Mouse (Mus musculus) CH12.LX (cell line): Measurements from ENCODE around the gene Med20. TPM values are rescaled to one million over a fixed set of nuclear protein-coding genes. Genes with fewer than 3 reads are reported as not detected.
"Not testable (repeated sequence)": the region's sequence is repeated elsewhere in the genome, so short reads cannot be mapped to it uniquely, and the experiment has no call there.

Experiments used
- DNase-seq: peaks from one replicate; pipeline ENCODE4 v3.0.0-alpha.2; 2013; ENCODE audit errors: extremely low read depth
- H3K27ac ChIP-seq: 2 replicates; pipeline ENCODE4 v1.5.1; 2012; ENCODE audit warnings: low read depth, mild to moderate bottlenecking, control low read depth, moderate library complexity; ENCODE audit not compliant: insufficient read depth
- H3K27me3 ChIP-seq: replicated peaks from 2 replicates; pipeline ENCODE3; 2012; ENCODE audit warnings: inconsistent platforms
- H3K36me3 ChIP-seq, 2 experiments: replicated peaks in 1 of 2; 2 replicates each; pipeline versions ENCODE3 to v1.6.1; 2012; ENCODE audit warnings: inconsistent platforms in 1 of 2, low read length in 1 of 2, mild to moderate bottlenecking in 1 of 2, mixed read lengths in 1 of 2, moderate library complexity in 1 of 2; ENCODE audit not compliant: control insufficient read depth in 1 of 2, insufficient read depth in 1 of 2
- H3K4me1 ChIP-seq, 2 experiments: 2 replicates each; pipeline ENCODE4 v1.6.1; 2012; ENCODE audit warnings: inconsistent platforms in 1 of 2, moderate library complexity in 1 of 2; ENCODE audit not compliant: insufficient read depth in 2 of 2, control insufficient read depth in 1 of 2
- H3K4me2 ChIP-seq: 2 replicates; pipeline ENCODE4 v1.6.1; 2012; ENCODE audit warnings: low read depth, mild to moderate bottlenecking, control low read depth; ENCODE audit not compliant: poor library complexity, insufficient read depth, severe bottlenecking
- H3K4me3 ChIP-seq, 3 experiments: fragments of 150-350 bp in 1 of 3; sonication (generic) in 1 of 3; replicated peaks in 1 of 3; 2 replicates each; pipeline versions ENCODE3 to v1.5.1; 2011 to 2012; ENCODE audit warnings: low read depth in 2 of 3, low read length in 2 of 3, mild to moderate bottlenecking in 2 of 3, moderate library complexity in 2 of 3, control low read depth in 1 of 3, improper control_type of control experiment in 1 of 3, inconsistent platforms in 1 of 3, mixed read lengths in 1 of 3; ENCODE audit not compliant: poor library complexity in 1 of 3
- H3K79me2 ChIP-seq: replicated peaks from 2 replicates; pipeline ENCODE4 v1.6.1; 2012; ENCODE audit warnings: mild to moderate bottlenecking, moderate library complexity; ENCODE audit not compliant: control insufficient read depth, poor library complexity, insufficient read depth, severe bottlenecking; ENCODE audit errors: extremely low read depth
- H3K9ac ChIP-seq: 2 replicates; pipeline ENCODE4 v1.6.1; 2012; ENCODE audit warnings: low read depth, mild to moderate bottlenecking, control low read depth, moderate library complexity; ENCODE audit not compliant: insufficient read depth
- H3K9me3 ChIP-seq: replicated peaks from 2 replicates; pipeline ENCODE3; 2012; ENCODE audit warnings: low read length, inconsistent platforms, mixed read lengths
- CHD2 ChIP-seq: IDR thresholded peaks from 2 replicates; pipeline ENCODE4 v1.6.1; 2011; ENCODE audit warnings: low read length, improper control_type of control experiment
- CTCF ChIP-seq, 2 experiments: IDR thresholded peaks in 1 of 2; conservative IDR thresholded peaks in 1 of 2; 2 replicates each; pipeline ENCODE4 v1.5.1; 2011 to 2012; ENCODE audit warnings: low read depth in 2 of 2, low read length in 2 of 2, improper control_type of control experiment in 1 of 2, inconsistent platforms in 1 of 2, mild to moderate bottlenecking in 1 of 2, moderate library complexity in 1 of 2
- EP300 ChIP-seq: IDR thresholded peaks from 2 replicates; pipeline ENCODE4 v1.6.1; 2011; ENCODE audit warnings: low read length, improper control_type of control experiment
- GABPA ChIP-seq: IDR thresholded peaks from 2 replicates; pipeline ENCODE4 v1.6.1; 2012; ENCODE audit warnings: low read depth, low read length, improper control_type of control experiment, inconsistent platforms; ENCODE audit not compliant: insufficient replicate concordance
- HCFC1 ChIP-seq: IDR thresholded peaks from 2 replicates; pipeline ENCODE4 v1.6.1; 2012; ENCODE audit warnings: low read depth, mild to moderate bottlenecking, inconsistent platforms, low read length, improper control_type of control experiment
- JUN ChIP-seq: IDR thresholded peaks from 2 replicates; pipeline ENCODE4 v1.6.1; 2011; ENCODE audit warnings: low read depth, mild to moderate bottlenecking, low read length, improper control_type of control experiment, moderate library complexity; ENCODE audit not compliant: insufficient read depth
- MAZ ChIP-seq: IDR thresholded peaks from 2 replicates; pipeline ENCODE4 v1.6.1; 2012; ENCODE audit warnings: low read depth, mild to moderate bottlenecking, inconsistent platforms, low read length, improper control_type of control experiment, moderate library complexity
- MEF2A ChIP-seq: IDR thresholded peaks from 2 replicates; pipeline ENCODE4 v1.6.1; 2014; ENCODE audit warnings: low read depth, mild to moderate bottlenecking, inconsistent platforms, low read length, improper control_type of control experiment, borderline replicate concordance
- MYC ChIP-seq: IDR thresholded peaks from 2 replicates; pipeline ENCODE4 v1.6.1; 2011; ENCODE audit warnings: low read depth, mild to moderate bottlenecking, improper control_type of control experiment, low read length
- NELFE ChIP-seq: IDR thresholded peaks from 2 replicates; pipeline ENCODE4 v1.6.1; 2011; ENCODE audit warnings: low read depth, low read length, improper control_type of control experiment
- PAX5 ChIP-seq: IDR thresholded peaks from 2 replicates; pipeline ENCODE4 v1.6.1; 2012; ENCODE audit warnings: low read length, inconsistent platforms, mixed read lengths
- POLR2A ChIP-seq: IDR thresholded peaks from 2 replicates; pipeline ENCODE4 v1.6.1; 2011; ENCODE audit warnings: low read depth, mild to moderate bottlenecking, improper control_type of control experiment, low read length
- POLR2AphosphoS2 ChIP-seq: IDR thresholded peaks from 2 replicates; pipeline ENCODE4 v1.6.1; 2011; ENCODE audit warnings: low read depth, low read length, improper control_type of control experiment
- RAD21 ChIP-seq: IDR thresholded peaks from 2 replicates; pipeline ENCODE4 v1.6.1; 2011; ENCODE audit warnings: low read depth, mild to moderate bottlenecking, low read length, improper control_type of control experiment, moderate library complexity
- SIN3A ChIP-seq: IDR thresholded peaks from 2 replicates; pipeline ENCODE4 v1.6.1; 2012; ENCODE audit warnings: low read length, improper control_type of control experiment, inconsistent platforms
- SMC3 ChIP-seq: IDR thresholded peaks from 2 replicates; pipeline ENCODE4 v1.6.1; 2011; ENCODE audit warnings: low read depth, low read length, improper control_type of control experiment
- ZKSCAN1 ChIP-seq: IDR thresholded peaks from 2 replicates; pipeline ENCODE4 v1.6.1; 2012; ENCODE audit warnings: low read depth, inconsistent platforms, low read length, improper control_type of control experiment, borderline replicate concordance
- dilution Hi-C: fragments of 300-500 bp; cut with MboI; formaldehyde crosslinking; loops from 2 replicates; pipeline ENCODE4 v1.14.3; 2020; ENCODE audit warnings: low sequenced_read_pairs; ENCODE audit not compliant: extremely low pct_unique_long_range_greater_than_20kb, extremely low pct_ligation_motif_present
- in situ Hi-C: fragments of 300-500 bp; cut with MboI; formaldehyde crosslinking; loops from 3 replicates; pipeline ENCODE4 v1.14.3; 2019; ENCODE audit warnings: low sequenced_read_pairs, low pct_ligation_motif_present, low pct_unique_long_range_greater_than_20kb, mixed read lengths
- polyA plus RNA-seq: library from polyadenylated mRNA; unstranded; fragments of >175 nt; gene quantifications from 2 replicates; pipeline ENCODE4 v1.2.1, GENCODE M21; 2012; ENCODE audit warnings: low read depth; ENCODE audit not compliant: insufficient read length
- total RNA-seq, 2 experiments: library from RNA; depleted of rRNA; stranded (reverse); fragments of 300-350 nt in 1 of 2; fragments of >200 nt in 1 of 2; gene quantifications; 2 replicates each; pipeline ENCODE4 v1.2.3; 2012 to 2014

Med20 gene
- total and polyA plus RNA-seq, 3 experiments = 31.0 to 42.5 (median 31.1) TPM

DNA sequence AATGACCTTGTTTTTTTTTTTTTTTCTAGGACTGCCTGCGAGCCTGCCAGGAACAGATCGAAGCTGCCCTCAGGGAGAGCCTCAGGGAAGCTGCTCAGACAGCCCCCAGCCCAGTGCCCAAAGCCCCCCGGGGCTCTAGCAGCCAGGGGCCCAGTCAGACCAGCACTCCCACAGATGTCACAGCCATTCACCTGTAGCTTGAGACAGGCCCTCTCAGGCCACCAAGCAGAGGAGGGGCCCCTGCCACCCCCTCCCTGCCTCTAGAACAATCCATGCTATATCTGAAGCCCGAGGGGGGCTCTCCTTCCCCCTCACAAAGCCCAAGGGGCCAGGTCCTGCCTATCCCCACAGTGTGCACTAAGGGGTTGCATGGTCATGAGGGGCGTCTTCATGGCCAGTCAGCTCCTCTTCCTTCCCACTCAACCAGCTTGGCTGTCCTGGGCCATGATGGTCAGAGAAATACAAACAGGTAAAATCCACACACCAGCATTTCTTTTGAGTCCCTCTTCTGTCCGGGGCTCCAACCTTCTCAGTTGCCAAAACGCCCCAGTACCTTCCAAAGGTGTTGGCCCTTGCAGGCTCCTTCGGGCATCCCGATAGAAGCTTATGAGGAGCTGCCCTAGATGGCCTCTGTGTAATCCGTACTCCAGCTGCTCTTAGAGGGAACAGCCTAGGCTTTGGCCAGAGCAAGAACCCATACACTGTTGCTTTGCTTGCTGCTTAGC, 12.6 kb upstream of the Med20 start:
- H3K4me3 ChIP-seq, DNase-seq, dilution Hi-C loops, in situ Hi-C loops, H3K4me2 ChIP-seq, H3K9me3 ChIP-seq, H3K27ac ChIP-seq, H3K79me2 ChIP-seq, H3K9ac ChIP-seq, H3K27me3 ChIP-seq: not testable (repeated sequence)
- Histone ChIP-seq H3K36me3 (peaks cover 49 to 76% of the 10 kb centered on the region in 2 experiments), H3K4me1 (peaks cover 11 to 47% of the 10 kb centered on the region in 2 experiments; a peak in 3 of 4 replicates)

DNA sequence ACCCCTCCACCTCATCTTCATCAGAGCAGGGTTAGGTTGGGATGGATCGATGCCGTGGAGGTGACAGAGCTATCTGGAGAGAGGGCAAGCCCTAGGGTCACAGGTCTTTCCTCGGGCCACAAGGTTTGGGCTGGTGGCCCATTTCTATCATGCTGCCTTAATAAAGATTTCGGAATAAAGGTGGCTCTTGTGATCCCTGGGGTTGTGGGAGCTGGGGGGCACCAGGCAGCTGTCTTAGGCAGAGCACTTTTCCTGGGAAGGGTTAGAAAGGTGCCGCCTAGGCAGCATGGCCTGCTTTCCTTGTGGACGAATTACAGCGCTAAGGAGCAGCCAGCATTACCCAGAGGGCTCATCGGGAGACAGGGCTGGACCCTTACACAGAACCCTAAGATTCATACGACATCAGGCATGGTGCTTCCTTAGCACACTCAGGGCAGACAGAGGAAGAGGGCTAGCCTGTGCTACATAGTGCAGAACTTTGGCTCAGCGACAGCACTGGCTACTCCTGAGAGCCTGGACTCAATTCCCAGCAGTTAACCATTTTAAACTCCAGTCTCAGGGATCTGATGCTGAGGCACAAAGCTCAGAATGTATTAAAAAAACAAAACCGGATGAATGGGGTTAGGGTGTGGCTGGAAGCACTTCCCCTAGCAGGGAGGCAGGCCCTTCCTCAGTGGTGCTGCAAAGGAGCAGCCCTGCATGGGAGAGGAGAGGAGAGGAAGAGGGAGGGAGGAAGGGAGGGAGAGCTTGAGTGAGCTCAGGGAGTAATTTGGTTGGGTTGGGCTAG, 11.7 kb upstream of the Med20 start:
- no peak overlapping the region for H3K9ac ChIP-seq
- no peak for TF ChIP-seq NELFE
- peak; percentile 6; the same call in 1 of the 2 replicates for TF ChIP-seq CHD2
- peak; percentile 3; the same call in 1 of the 2 replicates for TF ChIP-seq POLR2A
- H3K4me3 ChIP-seq = no peak overlapping the region
- peaks cover 8 to 44% of the 10 kb centered on the region in 2 experiments; a peak in 3 of 4 replicates for H3K4me1 ChIP-seq
- in situ Hi-C loops = loop anchor here (5.0 to 25.0 kb wide), 2 partner anchors 87 to 212 kb away; partner anchors contain the start of gene Guca1b
- no peak for DNase-seq
- H3K4me2 ChIP-seq = no peak overlapping the region
- no peaks in the 10 kb centered on the region for H3K9me3 ChIP-seq
- no peaks in the 10 kb centered on the region for H3K27me3 ChIP-seq
- H3K27ac ChIP-seq = peak overlapping the region; percentile 22; the same call in 1 of the 2 replicates
- peaks cover 4% of the 10 kb centered on the region; the same call in 1 of the 2 replicates for H3K79me2 ChIP-seq
- dilution Hi-C loops = no loop called here
- H3K36me3 ChIP-seq = peaks cover 58 to 86% of the 10 kb centered on the region in 2 experiments

DNA sequence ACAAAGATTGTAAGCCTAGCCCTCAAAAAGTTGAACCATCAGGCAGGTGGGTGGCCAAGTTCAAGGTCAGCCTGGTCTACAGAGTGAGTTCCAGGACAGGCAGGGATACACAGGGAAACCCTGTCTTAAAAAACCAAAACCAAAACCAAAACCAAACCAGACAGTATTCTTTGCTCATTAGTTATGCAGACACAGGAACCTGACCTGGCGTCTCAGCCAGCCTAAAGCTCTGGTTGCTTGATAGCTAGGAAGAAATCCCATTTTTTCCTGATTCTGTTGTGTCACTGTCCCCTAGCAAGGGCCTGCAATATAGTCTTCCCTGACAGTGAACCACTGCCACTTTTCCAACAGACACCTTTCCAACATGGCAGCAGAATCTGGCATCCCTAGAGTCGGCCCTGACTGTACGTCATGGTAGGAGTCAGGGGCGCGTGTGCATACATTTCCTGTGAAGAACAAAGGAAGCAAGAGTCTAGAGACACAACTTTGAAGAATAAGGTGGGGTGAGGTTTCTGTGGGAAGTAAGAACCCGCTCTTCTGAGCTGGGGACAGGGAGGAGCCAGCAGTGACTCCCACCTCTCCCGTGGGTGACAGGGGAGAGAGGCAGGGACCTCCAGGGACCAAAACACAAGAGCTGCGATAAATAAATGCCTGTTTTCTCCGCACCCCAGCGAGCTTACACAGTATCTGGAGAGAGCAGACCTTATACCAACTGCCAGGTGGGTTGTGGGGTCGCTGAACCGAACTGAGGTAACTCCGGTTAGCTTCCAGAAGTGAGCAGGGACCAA, 10.6 kb upstream of the Med20 start:
- Histone ChIP-seq H3K36me3 (peaks cover 69 to 93% of the 10 kb centered on the region in 2 experiments), H3K4me3 (no peak overlapping the region), H3K9ac (no peak overlapping the region), H3K4me1 (peaks cover 4 to 34% of the 10 kb centered on the region in 2 experiments; a peak in 3 of 4 replicates), H3K79me2 (no peaks in the 10 kb centered on the region), H3K27me3 (no peaks in the 10 kb centered on the region), H3K27ac (peak overlapping the region; percentile 24), H3K9me3 (no peaks in the 10 kb centered on the region), H3K4me2 (no peak overlapping the region)
- TF ChIP-seq JUN (no peak), SIN3A (no peak), POLR2AphosphoS2 (no peak), ZKSCAN1 (no peak), EP300 (no peak), SMC3 (no peak), POLR2A (no peak), HCFC1 (no peak), RAD21 (no peak), CTCF (conservative IDR thresholded peaks at IDR 0.05 in 1 of 2, IDR thresholded peaks at IDR 0.05 in 1 of 2; ENCODE audit: low read depth in 2 of 2, low read length in 2 of 2) (no peak), MYC (no peak), MEF2A (no peak), PAX5 (no peak), MAZ (no peak), GABPA (no peak)
- dilution Hi-C loops (no loop called here), in situ Hi-C loops (loop anchor here (5.0 to 25.0 kb wide), 2 partner anchors 88 to 213 kb away; partner anchors contain the start of gene Guca1b)
- DNase-seq = no peak
